Comparison of ENCODE assay signal across 8 mouse cellular contexts in genomic region chr11:70688372-70688771, GRCm38 (mm10). TPM values are rescaled to one million over a fixed set of nuclear protein-coding genes. Genes with fewer than 3 reads are reported as not detected.
DNase-seq lines count a peak whose midpoint lies in the region; ATAC-seq and TF ChIP-seq lines count a peak whose summit lies in the region.

No protein-coding gene starts in this region.

- H3K9me3 ChIP-seq in embryonic facial prominence, embryonic 13.5 days: no peaks in the 10 kb centered on the region
- H3K9me3 ChIP-seq in intestine, embryonic 15.5 days: no peaks in the 10 kb centered on the region
- H3K9me3 ChIP-seq in neural tube, embryonic 13.5 days: no peaks in the 10 kb centered on the region

- TF ChIP-seq CTCF in left cerebral cortex, adult 2 months (IDR thresholded peaks at IDR 0.05): no peak

- peak overlapping the region; percentile 82 for H3K4me2 ChIP-seq in embryonic facial prominence, embryonic 13.5 days
- peak overlapping the region; percentile 85 for H3K4me2 ChIP-seq in intestine, embryonic 15.5 days (replicated peaks)
- peak overlapping the region; percentile 72 for H3K4me2 ChIP-seq in neural tube, embryonic 13.5 days

- H3K4me3 ChIP-seq in left cerebral cortex, adult 2 months: peak overlapping the region; percentile 98
- peak overlapping the region; percentile 79 for H3K4me3 ChIP-seq in embryonic facial prominence, embryonic 13.5 days
- peak overlapping the region; percentile 77 for H3K4me3 ChIP-seq in intestine, embryonic 15.5 days (replicated peaks)
- H3K4me3 ChIP-seq in neural tube, embryonic 13.5 days: peak overlapping the region; percentile 85

- DNase-seq in left cerebral cortex, adult 2 months (ENCODE audit: extremely low spot score in 1 of 2, low spot score in 2 of 2): no peak
- DNase-seq in left cerebral cortex, postnatal 4 days: no peak
- no peak for DNase-seq in right cerebral cortex, postnatal 36 days (ENCODE audit: low spot score in 2 of 2)
- DNase-seq in layer of hippocampus, adult 11-12 months (ENCODE audit: low spot score): no peak
- DNase-seq in urinary bladder, postnatal 10 days (ENCODE audit: low spot score): no peak

- H3K36me3 ChIP-seq in embryonic facial prominence, embryonic 13.5 days: peaks cover 21% of the 10 kb centered on the region
- peaks cover 18% of the 10 kb centered on the region; the same call in 1 of the 2 replicates for H3K36me3 ChIP-seq in intestine, embryonic 15.5 days
- peaks cover 28% of the 10 kb centered on the region for H3K36me3 ChIP-seq in neural tube, embryonic 13.5 days

- intact Hi-C loops in left cerebral cortex, adult 2 months (cut with DNase I): loop anchor here (1.0 kb wide), 1 partner anchor 12 kb away; the partner anchor contains the start of genes Inca1 and Kif1c
- intact Hi-C loops in left cerebral cortex, postnatal 4 days (cut with DNase I): no loop called here

- ATAC-seq in embryonic facial prominence, embryonic 13.5 days (ENCODE audit: insufficient number of reproducible peaks, insufficient read depth, low FRiP score, low TSS enrichment, low read depth): no peak
- ATAC-seq in intestine, embryonic 15.5 days: no peak
- ATAC-seq in neural tube, embryonic 13.5 days (ENCODE audit: low read depth): no peak

- peaks cover 17% of the 10 kb centered on the region for H3K4me1 ChIP-seq in embryonic facial prominence, embryonic 13.5 days
- H3K4me1 ChIP-seq in intestine, embryonic 15.5 days (replicated peaks): peaks cover 24% of the 10 kb centered on the region
- peaks cover 27% of the 10 kb centered on the region for H3K4me1 ChIP-seq in neural tube, embryonic 13.5 days (replicated peaks)

- no peaks in the 10 kb centered on the region for H3K27me3 ChIP-seq in embryonic facial prominence, embryonic 13.5 days
- H3K27me3 ChIP-seq in intestine, embryonic 15.5 days (replicated peaks): no peaks in the 10 kb centered on the region
- no peaks in the 10 kb centered on the region for H3K27me3 ChIP-seq in neural tube, embryonic 13.5 days

- peak overlapping the region; percentile 91 for H3K9ac ChIP-seq in embryonic facial prominence, embryonic 13.5 days
- peak overlapping the region; percentile 78 for H3K9ac ChIP-seq in intestine, embryonic 15.5 days
- H3K9ac ChIP-seq in neural tube, embryonic 13.5 days: peak overlapping the region; percentile 90

- H3K27ac ChIP-seq in left cerebral cortex, adult 2 months: peak overlapping the region; percentile 99
- peak overlapping the region; percentile 85 for H3K27ac ChIP-seq in embryonic facial prominence, embryonic 13.5 days
- peak overlapping the region; percentile 92 for H3K27ac ChIP-seq in intestine, embryonic 15.5 days
- peak overlapping the region; percentile 83 for H3K27ac ChIP-seq in neural tube, embryonic 13.5 days (replicated peaks)

- WGBS in embryonic facial prominence, embryonic 13.5 days: 15% methylated on average over 8 of the region's 8 CpGs
- 18% methylated on average over 8 of the region's 8 CpGs for WGBS in intestine, embryonic 15.5 days
- WGBS in neural tube, embryonic 13.5 days: 7% methylated on average over 8 of the region's 8 CpGs

RNA-seq across cellular contexts. Expression of gene Camta2, which starts 0.5 kb away (rescaled TPM):
- total RNA-seq in left cerebral cortex, adult 2 months (2021): 100 to 1,000 TPM; 238 to 261 TPM
- total RNA-seq in left cerebral cortex, postnatal 4 days (2021): 10 to 100 TPM; 65.7 to 69.5 TPM
- 13.4 TPM in 2 replicates for polyA plus RNA-seq in embryonic facial prominence, embryonic 13.5 days (2015; fragmentation: Nextera tagmentation; extraction: Ambion mirVana)
- polyA plus RNA-seq in intestine, embryonic 15.5 days (2015; fragmentation: Nextera tagmentation; extraction: Ambion mirVana): 12.1 and 13.5 TPM in 2 replicates
- 16.9 and 19.5 TPM in 2 replicates for polyA plus RNA-seq in neural tube, embryonic 13.5 days (2015; fragmentation: Nextera tagmentation; extraction: Ambion mirVana)

RNA-seq across cellular contexts. Expression of gene Inca1, which starts 11.6 kb away (rescaled TPM):
- total RNA-seq in left cerebral cortex, adult 2 months (2021): 1 to 10 TPM; 1.8 to 3.0 TPM
- total RNA-seq in left cerebral cortex, postnatal 4 days (2021): under 1 TPM; 0.30 to 0.77 TPM
- 1.1 and 1.3 TPM in 2 replicates for polyA plus RNA-seq in embryonic facial prominence, embryonic 13.5 days (2015; fragmentation: Nextera tagmentation; extraction: Ambion mirVana)
- 1.4 and 1.5 TPM in 2 replicates for polyA plus RNA-seq in intestine, embryonic 15.5 days (2015; fragmentation: Nextera tagmentation; extraction: Ambion mirVana)
- 0.75 and 1.1 TPM in 2 replicates for polyA plus RNA-seq in neural tube, embryonic 13.5 days (2015; fragmentation: Nextera tagmentation; extraction: Ambion mirVana)

RNA-seq across cellular contexts. Expression of gene Kif1c, which starts 12.0 kb away (rescaled TPM):
- total RNA-seq in left cerebral cortex, adult 2 months (2021): 10 to 100 TPM; 58.1 to 60.7 TPM
- 10 to 100 TPM; 35.1 to 35.5 TPM for total RNA-seq in left cerebral cortex, postnatal 4 days (2021)
- 4.2 and 4.5 TPM in 2 replicates for polyA plus RNA-seq in embryonic facial prominence, embryonic 13.5 days (2015; fragmentation: Nextera tagmentation; extraction: Ambion mirVana)
- polyA plus RNA-seq in intestine, embryonic 15.5 days (2015; fragmentation: Nextera tagmentation; extraction: Ambion mirVana): 4.4 TPM in 2 replicates
- 1.5 TPM in 2 replicates for polyA plus RNA-seq in neural tube, embryonic 13.5 days (2015; fragmentation: Nextera tagmentation; extraction: Ambion mirVana)

RNA-seq across cellular contexts. Expression of gene Spag7, which starts 19.2 kb away (rescaled TPM):
- 10 to 100 TPM; 52.2 to 56.7 TPM for total RNA-seq in left cerebral cortex, adult 2 months (2021)
- total RNA-seq in left cerebral cortex, postnatal 4 days (2021): 10 to 100 TPM; 50.6 to 56.8 TPM
- 159 and 163 TPM in 2 replicates for polyA plus RNA-seq in embryonic facial prominence, embryonic 13.5 days (2015; fragmentation: Nextera tagmentation; extraction: Ambion mirVana)
- 132 and 154 TPM in 2 replicates for polyA plus RNA-seq in intestine, embryonic 15.5 days (2015; fragmentation: Nextera tagmentation; extraction: Ambion mirVana)
- polyA plus RNA-seq in neural tube, embryonic 13.5 days (2015; fragmentation: Nextera tagmentation; extraction: Ambion mirVana): 169 and 172 TPM in 2 replicates

RNA-seq across cellular contexts. Expression of gene Eno3, which starts 31.4 kb away (rescaled TPM):
- total RNA-seq in left cerebral cortex, adult 2 months (2021): 10 to 100 TPM in 1 of 2 experiments, 1 to 10 TPM in 1; 9.8 to 10.6 TPM
- total RNA-seq in left cerebral cortex, postnatal 4 days (2021): 1 to 10 TPM; 8.1 to 9.3 TPM
- 18.3 and 19.7 TPM in 2 replicates for polyA plus RNA-seq in embryonic facial prominence, embryonic 13.5 days (2015; fragmentation: Nextera tagmentation; extraction: Ambion mirVana)
- polyA plus RNA-seq in intestine, embryonic 15.5 days (2015; fragmentation: Nextera tagmentation; extraction: Ambion mirVana): 12.1 and 15.6 TPM in 2 replicates
- polyA plus RNA-seq in neural tube, embryonic 13.5 days (2015; fragmentation: Nextera tagmentation; extraction: Ambion mirVana): 9.4 and 14.9 TPM in 2 replicates
